Mouse (Mus musculus) neural tube, embryonic 14.5 days (tissue): ENCODE data around the gene Dhx34. TPM values are rescaled to one million over a fixed set of nuclear protein-coding genes. Genes with fewer than 3 reads are reported as not detected.

ENCODE experiments used
- ATAC-seq: fragments of 200-750 bp; cut with Nextera tagmentation; 2 replicates; pipeline ENCODE4 v1.8.0; 2017; ENCODE audit warnings: low read depth, mild to moderate bottlenecking, moderate TSS enrichment, moderate library complexity
- H3K27ac ChIP-seq: fragments of 300-500 bp; sonication (generic); 2 replicates; pipeline ENCODE4 v1.5.1; 2014; ENCODE audit warnings: low read depth, mild to moderate bottlenecking, control low read depth, low read length, moderate library complexity, mixed read lengths
- H3K27me3 ChIP-seq: fragments of 300-500 bp; sonication (generic); 2 replicates; pipeline ENCODE4 v1.6.1; 2014; ENCODE audit warnings: low read length; ENCODE audit not compliant: control insufficient read depth, insufficient read depth
- H3K36me3 ChIP-seq: fragments of 300-500 bp; sonication (generic); 2 replicates; pipeline ENCODE4 v1.6.1; 2014; ENCODE audit warnings: low read length, mixed read lengths; ENCODE audit not compliant: control insufficient read depth, insufficient read depth
- H3K4me1 ChIP-seq: fragments of 300-500 bp; sonication (generic); 2 replicates; pipeline ENCODE4 v1.6.1; 2014; ENCODE audit warnings: low read length; ENCODE audit not compliant: control insufficient read depth, insufficient read depth
- H3K4me2 ChIP-seq: fragments of 300-500 bp; sonication (generic); 2 replicates; pipeline ENCODE4 v1.6.1; 2014; ENCODE audit warnings: mild to moderate bottlenecking, low read depth, low read length, control low read depth
- H3K4me3 ChIP-seq: fragments of 300-500 bp; sonication (generic); 2 replicates; pipeline ENCODE4 v1.5.1; 2014; ENCODE audit warnings: low read depth, low read length, control low read depth, mixed read lengths
- H3K9ac ChIP-seq: fragments of 300-500 bp; sonication (generic); replicated peaks from 2 replicates; pipeline ENCODE4 v1.6.1; 2014; ENCODE audit warnings: low read depth, mild to moderate bottlenecking, control low read depth, low read length, mixed read lengths
- H3K9me3 ChIP-seq: fragments of 300-500 bp; sonication (generic); 2 replicates; pipeline ENCODE4 v1.6.1; 2016; ENCODE audit warnings: low read length; ENCODE audit not compliant: control insufficient read depth
- WGBS: fragments of 180-500 bp; shearing (Covaris S2); extraction: QIAGEN DNeasy Blood & Tissue Kit; methylation state at CpG from one replicate; pipeline ENCODE4 v1.1.7; 2014; 5-methylcytosine and 5-hydroxymethylcytosine counted together
- polyA plus RNA-seq: library from polyadenylated mRNA; unstranded; fragments of >200 nt; fragmentation: Nextera tagmentation; extraction: Ambion mirVana; gene quantifications from 2 replicates; pipeline ENCODE4 v1.2.1, GENCODE M21; 2014

The Dhx34 gene
- polyA plus RNA-seq, 1 experiment from 2014 or later, result 6.8 TPM

DNA sequence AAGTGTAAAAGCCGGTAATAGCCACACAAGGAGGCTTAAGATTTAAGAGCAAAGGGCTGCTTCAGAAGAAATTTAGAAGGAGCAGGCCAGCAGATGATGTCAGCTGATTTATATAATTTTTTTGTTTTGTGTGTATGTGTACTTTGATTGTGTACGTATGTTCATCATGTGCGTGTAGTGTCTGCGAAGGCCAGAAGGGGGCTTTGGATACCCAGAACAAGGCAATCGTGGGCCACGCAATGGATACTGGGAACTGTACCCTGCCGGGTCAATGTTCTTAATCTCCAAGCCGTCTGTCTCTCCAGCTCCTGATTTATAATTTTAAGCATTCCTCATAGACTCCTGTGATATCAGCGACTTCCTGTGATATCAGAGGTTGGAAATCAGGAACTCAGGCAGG lies 60.5 kb downstream of the Dhx34 start:
- Histone ChIP-seq H3K4me2 (no peak overlapping the region), H3K27ac (no peak overlapping the region), H3K36me3 (0 out of 2 replicates have a peak, but pooled peaks cover 2% of the 10 kb centered on the region), H3K9ac (no peak overlapping the region), H3K4me3 (no peak overlapping the region), H3K27me3 (no peaks in the 10 kb centered on the region), H3K4me1 (peaks cover 2% of the 10 kb centered on the region; the same call in 1 of the 2 replicates), H3K9me3 (no peaks in the 10 kb centered on the region)
- no peak for ATAC-seq
- 91% methylated on average over 9 of the region's 9 CpGs for WGBS

DNA sequence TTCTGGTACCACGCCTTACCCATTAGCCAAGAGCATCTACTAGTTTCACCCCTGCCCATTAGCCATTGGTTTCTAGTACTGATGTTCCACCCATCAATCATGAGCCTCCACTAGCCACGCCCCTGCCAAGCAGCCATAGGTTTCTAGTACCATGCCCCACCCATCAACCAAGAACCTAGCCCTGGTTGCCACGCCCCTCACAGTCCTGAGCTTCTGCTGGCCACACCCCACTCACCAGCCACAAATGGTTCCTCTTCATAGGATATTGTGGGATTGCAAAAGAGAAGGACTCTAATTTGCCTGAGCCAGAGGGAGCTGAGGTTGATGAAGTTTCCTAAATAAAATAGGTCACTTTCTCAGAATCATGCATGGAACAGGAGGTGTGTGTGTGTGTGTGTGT lies 61.1 kb downstream of the Dhx34 start:
- Histone ChIP-seq H3K9ac (no peak overlapping the region), H3K9me3 (no peaks in the 10 kb centered on the region), H3K27me3 (no peaks in the 10 kb centered on the region), H3K4me3 (no peak overlapping the region), H3K4me1 (peaks cover 2% of the 10 kb centered on the region; the same call in 1 of the 2 replicates), H3K4me2 (no peak overlapping the region), H3K36me3 (0 out of 2 replicates have a peak, but pooled peaks cover 2% of the 10 kb centered on the region), H3K27ac (no peak overlapping the region)
- 79% methylated on average over 3 of the region's 3 CpGs for WGBS
- no peak for ATAC-seq

DNA sequence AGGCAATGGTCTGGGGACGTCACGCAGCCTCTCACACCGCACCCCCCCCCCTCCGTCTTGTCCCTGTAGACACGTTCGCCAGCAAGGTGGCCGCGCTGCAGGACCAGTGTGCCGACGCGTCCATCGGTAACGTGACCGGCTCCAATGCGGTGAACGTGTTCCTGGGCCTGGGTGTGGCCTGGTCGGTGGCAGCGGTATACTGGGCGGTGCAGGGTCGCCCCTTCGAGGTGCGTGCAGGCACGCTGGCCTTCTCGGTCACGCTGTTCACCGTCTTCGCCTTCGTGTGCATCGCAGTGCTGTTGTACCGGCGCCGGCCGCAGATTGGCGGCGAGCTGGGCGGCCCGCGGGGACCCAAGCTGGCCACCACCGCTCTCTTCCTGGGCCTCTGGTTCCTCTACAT lies 63.1 kb downstream of the Dhx34 start:
- Histone ChIP-seq H3K36me3 (0 out of 2 replicates have a peak, but pooled peaks cover 2% of the 10 kb centered on the region), H3K4me1 (peaks cover 2% of the 10 kb centered on the region; the same call in 1 of the 2 replicates), H3K27ac (no peak overlapping the region), H3K4me3 (no peak overlapping the region), H3K4me2 (0 out of 2 replicates have a peak overlapping the region, but pooled peaks have one; percentile 16), H3K27me3 (no peaks in the 10 kb centered on the region), H3K9ac (peak overlapping the region; percentile 34), H3K9me3 (no peaks in the 10 kb centered on the region)
- ATAC-seq, result peak; percentile 18; the same call in 1 of the 2 replicates
- WGBS, result 16% methylated on average over 39 of the region's 39 CpGs

DNA sequence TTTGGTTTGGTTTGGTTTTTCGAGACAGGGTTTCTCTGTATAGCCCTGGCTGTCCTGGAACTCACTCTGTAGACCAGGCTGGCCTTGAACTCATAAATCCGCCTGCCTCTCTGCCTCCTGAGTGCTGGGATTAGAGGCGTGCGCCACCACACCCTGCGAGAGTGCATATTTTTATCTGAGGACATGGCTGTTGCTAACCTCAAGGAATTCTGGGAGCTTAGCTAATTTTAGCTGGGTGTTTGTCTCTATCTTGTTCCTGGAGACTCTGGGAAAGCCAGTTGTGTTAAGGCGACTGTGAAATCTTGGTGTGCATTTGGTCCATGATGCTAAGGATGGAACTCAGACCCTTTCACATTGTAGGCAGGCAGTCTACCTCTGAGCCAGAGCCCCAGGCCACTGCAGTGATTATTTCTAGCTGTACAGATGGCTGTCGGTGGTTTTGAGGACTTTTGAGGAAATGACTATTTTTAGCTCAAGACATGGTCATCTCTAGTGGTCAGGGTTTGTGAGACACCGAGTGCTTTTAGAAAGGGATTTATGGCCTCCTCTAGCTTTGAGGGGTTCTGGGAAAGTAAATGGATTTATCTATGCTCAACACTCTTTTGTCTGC lies 65.6 kb downstream of the Dhx34 start:
- H3K4me1 ChIP-seq, result peaks cover 2% of the 10 kb centered on the region; the same call in 1 of the 2 replicates

DNA sequence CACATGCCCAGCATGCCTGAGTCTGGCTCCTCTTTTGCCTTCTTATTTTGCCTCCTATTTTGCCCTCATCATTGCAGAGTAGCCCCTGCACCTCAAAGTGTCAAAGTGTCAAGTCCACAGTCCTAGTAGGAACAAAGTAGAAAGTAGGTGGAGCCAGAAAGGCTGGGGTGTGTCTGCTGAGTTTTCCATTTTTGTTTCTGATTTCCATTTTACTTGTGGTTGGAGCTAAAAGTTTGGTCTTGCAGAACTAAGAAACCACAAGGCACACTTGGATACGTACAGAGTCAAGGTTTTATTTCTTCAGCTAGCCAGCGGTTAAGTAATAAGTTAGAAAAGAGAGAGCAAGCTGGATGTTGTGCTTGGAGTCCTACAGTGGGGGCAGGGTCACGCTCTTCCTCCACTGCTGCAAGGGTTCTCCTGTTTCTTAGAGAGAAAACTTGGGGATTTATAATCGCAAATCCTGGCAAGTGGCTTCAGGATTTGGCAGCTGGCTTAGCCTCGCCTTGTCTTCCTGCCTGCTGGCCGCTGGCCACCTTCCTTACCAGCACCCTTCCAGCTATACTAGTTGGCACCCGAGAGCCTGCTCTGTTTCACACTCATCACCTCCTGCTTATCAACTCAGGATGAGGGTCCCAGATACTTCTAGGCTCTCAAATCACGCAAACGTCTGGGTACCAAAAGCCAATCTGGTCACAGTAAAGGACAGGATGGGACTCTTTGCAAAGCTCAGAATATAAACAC lies 66.5 kb downstream of the Dhx34 start:
- H3K27ac ChIP-seq, result no peak overlapping the region
- no peak for ATAC-seq
- H3K4me2 ChIP-seq, result no peak overlapping the region
- no peak overlapping the region for H3K9ac ChIP-seq
- 0 out of 2 replicates have a peak, but pooled peaks cover 2% of the 10 kb centered on the region for H3K36me3 ChIP-seq
- H3K4me3 ChIP-seq, result no peak overlapping the region
- WGBS, result 74% methylated on average over 9 of the region's 9 CpGs
- no peaks in the 10 kb centered on the region for H3K27me3 ChIP-seq
- peaks cover 2% of the 10 kb centered on the region; the same call in 1 of the 2 replicates for H3K4me1 ChIP-seq
- H3K9me3 ChIP-seq, result no peaks in the 10 kb centered on the region

More for the DNA sequence above, 65.6 kb downstream of the Dhx34 start:
- H3K36me3 ChIP-seq, result 0 out of 2 replicates have a peak, but pooled peaks cover 2% of the 10 kb centered on the region
- no peak overlapping the region for H3K27ac ChIP-seq
- H3K27me3 ChIP-seq, result no peaks in the 10 kb centered on the region
- H3K4me3 ChIP-seq, result no peak overlapping the region
- 83% methylated on average over 8 of the region's 8 CpGs for WGBS
- ATAC-seq, result no peak
- H3K9me3 ChIP-seq, result no peaks in the 10 kb centered on the region
- H3K9ac ChIP-seq, result no peak overlapping the region
- H3K4me2 ChIP-seq, result no peak overlapping the region

DNA sequence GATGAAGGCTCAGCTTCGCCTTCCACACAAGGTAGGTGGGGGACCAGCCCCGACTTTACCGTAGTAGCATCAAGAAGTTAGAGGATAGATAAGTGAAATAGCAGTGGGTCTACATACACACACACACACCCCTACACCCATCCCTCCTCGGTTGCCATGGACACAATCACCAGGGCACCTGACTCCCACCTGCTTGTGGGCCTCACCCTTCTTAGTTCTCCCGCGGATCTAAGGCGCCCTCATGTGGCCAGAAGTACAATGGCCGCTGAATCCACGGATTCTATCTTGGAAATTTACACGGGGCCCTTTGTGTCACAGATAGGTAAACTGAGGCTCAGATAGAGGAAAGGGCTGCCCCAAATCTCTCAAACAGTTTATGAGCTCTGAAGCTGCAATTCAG lies 68.3 kb downstream of the Dhx34 start:
- 14% methylated on average over 10 of the region's 10 CpGs for WGBS
- Histone ChIP-seq H3K9ac (no peak overlapping the region), H3K9me3 (no peaks in the 10 kb centered on the region), H3K36me3 (0 out of 2 replicates have a peak, but pooled peaks cover 2% of the 10 kb centered on the region), H3K27me3 (no peaks in the 10 kb centered on the region), H3K4me2 (no peak overlapping the region), H3K4me1 (no peaks in the 10 kb centered on the region), H3K4me3 (no peak overlapping the region), H3K27ac (no peak overlapping the region)
- peak; percentile 85 for ATAC-seq

DNA sequence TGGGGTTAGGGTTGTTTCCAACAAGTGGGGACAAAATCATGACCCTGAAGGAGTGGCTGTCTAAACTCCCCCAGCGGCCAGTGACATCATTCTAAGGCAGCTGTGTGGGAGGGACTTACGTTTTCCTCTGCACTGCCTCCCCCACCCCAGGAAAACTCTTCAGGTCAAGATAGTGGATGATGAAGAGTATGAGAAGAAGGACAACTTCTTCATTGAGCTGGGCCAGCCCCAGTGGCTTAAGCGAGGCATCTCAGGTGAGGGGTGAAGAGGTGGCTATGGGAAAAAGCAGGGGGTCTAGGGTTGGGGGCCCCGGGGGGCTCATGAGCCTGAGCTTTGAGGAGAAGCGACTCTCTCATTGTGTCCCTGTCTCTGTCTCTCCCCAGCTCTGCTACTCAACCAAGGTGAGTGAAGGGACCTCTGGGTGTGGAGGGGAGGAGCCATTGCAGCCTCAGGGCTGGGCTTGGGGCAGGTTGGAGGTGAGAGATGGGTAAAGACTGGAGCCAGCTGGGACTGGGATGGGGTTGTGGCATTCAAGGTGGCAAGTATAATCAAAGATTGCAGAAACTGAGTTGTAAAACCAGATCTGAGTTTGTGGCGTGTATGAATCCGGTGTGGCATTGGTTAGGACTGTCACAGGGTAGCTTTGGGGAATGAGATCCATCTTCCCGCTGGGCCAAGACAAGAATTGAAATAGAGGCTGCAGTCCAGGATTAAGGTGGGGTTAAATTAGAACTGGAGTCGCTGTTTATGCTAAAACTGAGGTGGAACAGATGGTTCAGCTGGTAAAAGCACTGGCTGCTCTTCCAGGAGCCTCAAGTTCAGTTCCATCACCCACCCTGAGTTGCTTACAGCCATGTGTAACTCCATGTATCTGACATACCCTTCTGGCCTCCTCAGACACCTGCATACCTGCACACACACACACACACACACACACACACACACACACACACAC lies 71.4 kb downstream of the Dhx34 start:
- no peak overlapping the region for H3K9ac ChIP-seq
- H3K27ac ChIP-seq, result no peak overlapping the region
- no peaks in the 10 kb centered on the region for H3K27me3 ChIP-seq
- 75% methylated on average over 9 of the region's 9 CpGs for WGBS
- ATAC-seq, result no peak
- H3K9me3 ChIP-seq, result no peaks in the 10 kb centered on the region
- no peak overlapping the region for H3K4me2 ChIP-seq
- peaks cover 3% of the 10 kb centered on the region; the same call in 1 of the 2 replicates for H3K4me1 ChIP-seq
- no peak overlapping the region for H3K4me3 ChIP-seq
- H3K36me3 ChIP-seq, result no peaks in the 10 kb centered on the region

DNA sequence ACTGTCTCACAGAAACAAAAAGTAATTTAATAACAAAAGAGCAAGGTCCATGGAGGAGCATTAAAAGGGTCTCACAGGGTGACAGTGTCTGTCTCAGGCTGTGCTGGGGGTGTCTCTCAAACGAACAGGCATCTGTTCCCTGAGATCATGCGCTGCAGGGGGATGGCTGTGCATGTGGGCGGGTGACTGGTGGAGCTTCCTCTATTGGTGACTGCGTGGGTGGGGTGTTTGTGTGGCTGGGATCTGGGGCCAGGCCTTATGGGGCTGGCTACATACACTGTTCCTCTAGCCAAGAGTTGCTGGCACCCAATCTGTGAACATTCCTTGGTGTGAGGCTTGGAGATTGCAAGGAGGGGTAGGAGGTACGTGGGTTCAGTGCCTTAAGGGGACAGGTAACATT lies 72.6 kb downstream of the Dhx34 start:
- no peaks in the 10 kb centered on the region for H3K27me3 ChIP-seq
- no peaks in the 10 kb centered on the region for H3K9me3 ChIP-seq
- no peak overlapping the region for H3K4me2 ChIP-seq
- H3K4me3 ChIP-seq, result no peak overlapping the region
- no peak overlapping the region for H3K27ac ChIP-seq
- 65% methylated on average over 5 of the region's 5 CpGs for WGBS
- ATAC-seq, result no peak
- H3K4me1 ChIP-seq, result peaks cover 3% of the 10 kb centered on the region; the same call in 1 of the 2 replicates
- no peak overlapping the region for H3K9ac ChIP-seq
- no peaks in the 10 kb centered on the region for H3K36me3 ChIP-seq
